Mouse (Mus musculus) hindbrain, embryonic 10.5 days (tissue): ENCODE measurements around the gene Dph6. TPM values are rescaled to one million over a fixed set of nuclear protein-coding genes. Genes with fewer than 3 reads are reported as not detected.
A peak's percentile ranks its signal among the peaks of the same experiment; 100 is the strongest.

Experiments used
- DNase-seq: peaks from one replicate; pipeline ENCODE4 v3.0.0-alpha.2; 2017; ENCODE audit warnings: low spot score
- H3K27ac ChIP-seq: fragments of 300-500 bp; sonication (generic); 2 replicates; pipeline ENCODE4 v1.5.1; 2016; ENCODE audit warnings: mild to moderate bottlenecking, moderate library complexity
- H3K27me3 ChIP-seq: fragments of 300-500 bp; sonication (generic); 2 replicates; pipeline ENCODE4 v1.6.1; 2016; ENCODE audit warnings: mild to moderate bottlenecking; ENCODE audit not compliant: poor library complexity, insufficient read depth, severe bottlenecking
- H3K36me3 ChIP-seq: fragments of 300-500 bp; sonication (generic); 2 replicates; pipeline ENCODE4 v1.6.1; 2016; ENCODE audit warnings: mild to moderate bottlenecking, moderate library complexity
- H3K4me1 ChIP-seq: fragments of 300-500 bp; sonication (generic); replicated peaks from 2 replicates; pipeline ENCODE4 v1.6.1; 2016; ENCODE audit warnings: mild to moderate bottlenecking
- H3K4me3 ChIP-seq: fragments of 300-500 bp; sonication (generic); 2 replicates; pipeline ENCODE4 v1.5.1; 2016; ENCODE audit warnings: mild to moderate bottlenecking, moderate library complexity
- H3K9me3 ChIP-seq: fragments of 300-500 bp; sonication (generic); 2 replicates; pipeline ENCODE4 v1.6.1; 2016; ENCODE audit warnings: mild to moderate bottlenecking, moderate library complexity
- WGBS: fragments of 180-500 bp; shearing (Covaris S2); methylation state at CpG from one replicate; pipeline ENCODE4 v1.1.7; 2016; 5-methylcytosine and 5-hydroxymethylcytosine counted together
- polyA plus RNA-seq: library from polyadenylated mRNA; unstranded; fragments of >200 nt; fragmentation: Nextera tagmentation; extraction: Ambion mirVana; gene quantifications from 2 replicates; pipeline ENCODE4 v1.2.1, GENCODE M21; 2016

Dph6 gene
- polyA plus RNA-seq, result 17.7 and 20.4 TPM in 2 replicates

GRCm38 (mm10) chr2:114654365-114655239, at the start of gene Dph6:
Dph6 (minus strand) TSS chr2:114654964.
- WGBS, result under 1% methylated on average over 45 of the region's 45 CpGs
- H3K9me3 ChIP-seq, result no peaks in the 10 kb centered on the region
- DNase-seq, result peak; percentile 87
- H3K36me3 ChIP-seq, result 0 out of 2 replicates have a peak, but pooled peaks cover 5% of the 10 kb centered on the region
- H3K4me1 ChIP-seq, result peaks cover 9% of the 10 kb centered on the region
- peak within 1 kb of the TSS; percentile 62 for H3K4me3 ChIP-seq
- H3K27ac ChIP-seq, result peak within 1 kb of the TSS; percentile 96
- no peaks in the 10 kb centered on the region for H3K27me3 ChIP-seq

DNA sequence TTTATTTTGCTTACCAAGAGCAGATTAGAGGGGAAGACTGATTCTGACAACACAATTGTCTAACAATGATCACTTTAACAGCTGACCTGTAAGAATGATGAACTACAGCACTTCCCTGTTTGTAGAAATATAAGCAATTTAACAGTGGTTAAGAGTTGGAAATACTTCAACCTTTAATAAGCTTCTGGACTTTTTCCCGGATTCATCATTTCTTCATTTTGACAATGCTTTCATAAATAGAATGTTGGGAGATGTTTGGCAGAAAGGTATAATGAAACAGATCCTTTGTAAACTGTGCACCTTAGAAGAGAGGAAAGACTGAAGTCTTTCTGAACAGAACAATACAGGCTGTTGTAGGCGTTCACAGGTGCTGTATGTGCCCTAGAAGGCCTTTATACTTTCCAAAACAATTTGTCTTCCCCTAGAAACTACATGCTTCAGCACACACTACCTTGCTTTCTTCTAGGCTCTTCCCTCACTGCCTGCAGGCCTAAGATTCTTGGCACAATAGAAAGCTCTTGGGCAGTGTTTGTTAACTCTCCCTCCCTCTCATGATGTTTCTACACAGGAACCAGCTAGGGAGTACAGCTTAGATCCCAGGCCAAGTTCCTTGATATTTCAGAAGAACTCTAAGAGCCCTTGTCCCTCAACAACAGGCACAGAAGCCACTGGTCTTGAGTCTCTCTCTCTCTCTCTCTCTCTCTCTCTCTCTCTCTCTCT, 46.4 kb upstream of the Dph6 start:
- no peaks in the 10 kb centered on the region for H3K9me3 ChIP-seq
- no peaks in the 10 kb centered on the region for H3K36me3 ChIP-seq
- no peaks in the 10 kb centered on the region for H3K4me1 ChIP-seq
- no peak overlapping the region for H3K4me3 ChIP-seq
- DNase-seq, result no peak
- H3K27ac ChIP-seq, result no peak overlapping the region
- 83% methylated on average over 2 of the region's 2 CpGs for WGBS
- no peaks in the 10 kb centered on the region for H3K27me3 ChIP-seq

DNA sequence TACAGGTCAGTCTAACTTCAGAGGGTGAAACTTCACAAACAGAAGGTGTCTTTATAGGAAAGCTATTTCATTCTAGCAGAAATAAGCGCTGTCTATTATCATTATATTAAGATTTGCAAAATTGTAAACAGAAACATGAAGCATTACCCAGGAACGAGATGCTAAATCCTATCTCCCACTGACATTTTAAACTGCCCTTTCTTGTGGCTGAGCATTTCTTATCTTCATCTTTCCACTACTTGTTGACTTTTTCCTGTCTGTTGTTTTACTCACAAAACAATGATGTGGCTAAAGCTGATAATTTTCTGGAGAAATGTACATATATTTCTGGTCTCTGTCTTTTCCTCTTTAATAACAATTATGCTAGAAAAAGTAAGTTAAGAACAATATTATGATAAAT, 36.8 kb upstream of the Dph6 start:
- Histone ChIP-seq H3K4me1 (no peaks in the 10 kb centered on the region), H3K9me3 (no peaks in the 10 kb centered on the region), H3K27me3 (no peaks in the 10 kb centered on the region), H3K4me3 (no peak overlapping the region), H3K36me3 (no peaks in the 10 kb centered on the region), H3K27ac (no peak overlapping the region)
- no peak for DNase-seq
- WGBS, result 88% methylated on average over 2 of the region's 2 CpGs

DNA sequence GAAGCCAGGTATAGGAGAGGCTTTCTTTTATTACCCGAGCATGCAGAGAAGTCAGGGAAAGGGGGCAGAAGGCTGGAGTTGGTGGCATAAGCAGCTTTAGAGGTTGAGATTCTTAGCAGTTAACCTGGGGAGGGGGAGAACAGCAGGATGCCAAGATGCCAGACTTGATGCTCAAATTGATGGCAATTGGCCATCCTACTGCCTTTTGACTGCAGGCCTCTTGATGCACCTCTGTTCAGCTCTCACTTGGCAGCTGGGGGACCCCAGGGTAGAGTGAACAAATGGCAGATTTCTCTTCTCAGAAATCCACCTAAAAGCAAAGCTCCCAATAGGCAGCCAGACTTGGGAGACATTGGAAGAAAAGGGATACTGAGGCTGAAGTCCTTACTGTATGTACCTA, 32.7 kb upstream of the Dph6 start:
- Histone ChIP-seq H3K27me3 (no peaks in the 10 kb centered on the region), H3K4me3 (no peak overlapping the region), H3K4me1 (no peaks in the 10 kb centered on the region), H3K36me3 (no peaks in the 10 kb centered on the region), H3K9me3 (no peaks in the 10 kb centered on the region), H3K27ac (no peak overlapping the region)
- 71% methylated on average over 1 of the region's 1 CpGs for WGBS
- no peak for DNase-seq

- no peak overlapping the region for H3K4me3 ChIP-seq
- no peak overlapping the region for H3K27ac ChIP-seq
- 91% methylated on average over 4 of the region's 4 CpGs for WGBS
- H3K36me3 ChIP-seq, result no peaks in the 10 kb centered on the region
- no peaks in the 10 kb centered on the region for H3K27me3 ChIP-seq
- no peak for DNase-seq
- no peaks in the 10 kb centered on the region for H3K9me3 ChIP-seq
- H3K4me1 ChIP-seq, result no peaks in the 10 kb centered on the region
Observed at GRCm38 (mm10) chr2:114687081-114687480, 32.3 kb upstream of the Dph6 start.

GRCm38 (mm10) chr2:114673831-114674230, 19.1 kb upstream of the Dph6 start:
- Histone ChIP-seq H3K36me3 (no peaks in the 10 kb centered on the region), H3K4me1 (no peaks in the 10 kb centered on the region), H3K27ac (no peak overlapping the region), H3K27me3 (no peaks in the 10 kb centered on the region), H3K4me3 (no peak overlapping the region), H3K9me3 (no peaks in the 10 kb centered on the region)
- DNase-seq, result no peak
- WGBS, result 85% methylated on average over 1 of the region's 1 CpGs

- no peak for DNase-seq
- no peaks in the 10 kb centered on the region for H3K36me3 ChIP-seq
- no peaks in the 10 kb centered on the region for H3K9me3 ChIP-seq
- H3K27me3 ChIP-seq, result no peaks in the 10 kb centered on the region
- 91% methylated on average over 3 of the region's 3 CpGs for WGBS
- no peaks in the 10 kb centered on the region for H3K4me1 ChIP-seq
- no peak overlapping the region for H3K4me3 ChIP-seq
- H3K27ac ChIP-seq, result no peak overlapping the region
Observed at GRCm38 (mm10) chr2:114670983-114671382, 16.2 kb upstream of the Dph6 start.

DNA sequence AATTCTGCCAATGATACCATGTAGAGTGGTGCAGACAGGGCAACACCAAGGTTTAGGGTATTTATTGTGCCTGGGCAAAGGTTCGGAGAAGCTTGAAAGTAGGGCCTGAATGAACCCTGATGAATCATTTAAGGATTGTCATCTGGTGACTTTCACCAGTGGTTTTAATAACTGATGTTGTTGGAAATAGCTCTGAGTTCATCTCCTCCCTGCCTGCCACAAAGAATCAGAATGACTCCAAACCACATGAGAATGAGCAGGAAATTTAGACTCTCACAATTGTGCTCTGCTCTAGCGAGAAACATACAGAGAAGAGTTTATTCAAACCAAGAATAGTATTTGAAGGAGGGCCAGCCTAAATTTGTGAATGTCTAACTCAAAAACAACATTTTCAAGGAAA, 4.2 kb upstream of the Dph6 start:
- Histone ChIP-seq H3K4me3 (no peak overlapping the region), H3K27ac (no peak overlapping the region), H3K4me1 (peaks cover 2% of the 10 kb centered on the region), H3K9me3 (no peaks in the 10 kb centered on the region), H3K27me3 (no peaks in the 10 kb centered on the region), H3K36me3 (no peaks in the 10 kb centered on the region)
- DNase-seq, result no peak
- 86% methylated on average over 2 of the region's 2 CpGs for WGBS

- peaks cover 13% of the 10 kb centered on the region for H3K36me3 ChIP-seq
- H3K4me1 ChIP-seq, result no peaks in the 10 kb centered on the region
- H3K27me3 ChIP-seq, result no peaks in the 10 kb centered on the region
- 54% methylated on average over 5 of the region's 5 CpGs for WGBS
- H3K27ac ChIP-seq, result no peak overlapping the region
- no peaks in the 10 kb centered on the region for H3K9me3 ChIP-seq
- no peak overlapping the region for H3K4me3 ChIP-seq
- no peak for DNase-seq
Observed at GRCm38 (mm10) chr2:114646240-114646639, 8.5 kb downstream of the Dph6 start.

DNA sequence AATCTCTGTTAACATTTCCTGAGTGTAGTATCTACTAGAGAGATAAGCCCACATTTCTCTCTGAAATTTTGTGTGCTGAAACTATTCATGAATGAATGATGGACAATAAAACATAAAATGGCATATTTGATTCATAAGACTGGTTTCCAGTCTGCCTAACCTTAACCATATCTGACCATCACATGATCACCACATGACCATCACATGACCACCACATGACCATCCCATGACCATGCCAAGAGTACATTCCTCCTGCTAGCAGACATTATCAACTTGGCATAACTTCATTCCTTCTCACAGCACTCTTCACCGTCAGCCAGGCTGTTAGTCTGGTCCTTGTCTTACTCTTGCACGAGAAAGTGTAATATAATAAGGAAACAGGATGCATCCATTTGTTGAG, 10.9 kb downstream of the Dph6 start:
- H3K9me3 ChIP-seq, result no peaks in the 10 kb centered on the region
- DNase-seq, result no peak
- 94% methylated on average over 2 of the region's 2 CpGs for WGBS
- peaks cover 14% of the 10 kb centered on the region for H3K36me3 ChIP-seq
- no peak overlapping the region for H3K4me3 ChIP-seq
- H3K27me3 ChIP-seq, result no peaks in the 10 kb centered on the region
- H3K27ac ChIP-seq, result no peak overlapping the region
- no peaks in the 10 kb centered on the region for H3K4me1 ChIP-seq

- Histone ChIP-seq H3K27me3 (no peaks in the 10 kb centered on the region), H3K4me1 (peaks cover 16% of the 10 kb centered on the region), H3K36me3 (no peaks in the 10 kb centered on the region), H3K9me3 (no peaks in the 10 kb centered on the region), H3K4me3 (no peak overlapping the region), H3K27ac (0 out of 2 replicates have a peak overlapping the region, but pooled peaks have one; percentile 23)
- peak; percentile 26 for DNase-seq
- WGBS, result 48% methylated on average over 4 of the region's 4 CpGs
Observed at GRCm38 (mm10) chr2:114624683-114625082, 30.1 kb downstream of the Dph6 start.

DNA sequence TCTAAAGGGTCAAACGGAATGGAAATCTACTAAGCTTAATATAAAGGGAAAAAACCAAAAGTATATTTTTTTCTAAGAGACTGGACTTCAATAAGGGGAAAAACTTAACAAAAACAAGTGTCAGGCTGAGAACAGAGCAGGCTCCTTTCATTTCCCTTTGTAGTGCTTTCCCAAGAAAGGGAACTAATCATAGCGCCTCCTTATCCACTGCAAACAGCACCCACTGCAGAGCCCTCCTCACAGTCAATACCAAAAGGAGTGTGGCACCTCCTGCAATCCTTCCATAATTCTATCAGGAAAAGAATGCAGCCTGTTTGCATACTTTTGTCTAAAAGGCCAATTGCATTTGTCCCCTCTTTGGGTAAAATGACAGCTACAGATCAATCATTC, 32.2 kb downstream of the Dph6 start:
- H3K4me3 ChIP-seq, result no peak overlapping the region
- no peaks in the 10 kb centered on the region for H3K9me3 ChIP-seq
- no peaks in the 10 kb centered on the region for H3K36me3 ChIP-seq
- 14% methylated on average over 2 of the region's 2 CpGs for whole genome bisulfite sequencing
- DNase-seq, result no peak
- peak overlapping the region; percentile 62; the same call in 1 of the 2 replicates for H3K27ac ChIP-seq
- no peaks in the 10 kb centered on the region for H3K27me3 ChIP-seq
- peaks cover 16% of the 10 kb centered on the region for H3K4me1 ChIP-seq
